Mouse (Mus musculus): ENCODE data around the gene Txn1.

Gene Txn1

GRCm38 (mm10) chr4:57896631-57897030 lies 59.6 kb downstream of the Txn1 start:
- no peak for DNase-seq (ENCODE audit: low read depth, low spot score)

- DNase-seq (ENCODE audit: low read depth, low spot score) = no peak
Observed at GRCm38 (mm10) chr4:57895902-57896301, 60.3 kb downstream of the Txn1 start.

GRCm38 (mm10) chr4:57895140-57895539 lies 61.1 kb downstream of the Txn1 start:
- DNase-seq (ENCODE audit: low read depth, low spot score) = no peak

All from c-Kit-negative CD71-positive TER-119-positive erythroid progenitor cells, embryonic 14.5 days (primary cell).